Mouse (Mus musculus) cerebellum, adult 11-12 months (tissue): ENCODE results near the gene Snx8.

ENCODE experiments used
- DNase-seq: peaks from one replicate; pipeline ENCODE4 v3.0.0; 2022

The Snx8 gene

DNA sequence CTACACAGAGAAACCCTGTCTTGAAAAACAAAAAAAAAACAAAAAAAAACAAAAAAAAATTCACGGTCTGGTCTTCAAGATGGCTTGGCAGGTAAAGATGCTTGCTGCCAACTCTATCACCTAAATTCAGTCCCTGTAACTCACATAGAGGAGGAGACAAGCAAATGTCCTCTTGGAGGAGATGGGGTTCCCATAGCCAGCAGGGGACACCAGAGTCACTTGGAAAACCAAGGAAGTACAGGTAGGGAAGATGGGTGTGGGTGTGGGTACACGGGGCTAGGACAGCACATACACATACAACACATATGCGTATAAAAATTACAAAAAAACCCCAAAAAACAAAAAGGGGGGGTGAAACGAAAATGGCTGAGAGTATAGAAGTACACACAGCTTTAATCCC lies 46.2 kb downstream of the Snx8 start:
- no peak for DNase-seq

DNA sequence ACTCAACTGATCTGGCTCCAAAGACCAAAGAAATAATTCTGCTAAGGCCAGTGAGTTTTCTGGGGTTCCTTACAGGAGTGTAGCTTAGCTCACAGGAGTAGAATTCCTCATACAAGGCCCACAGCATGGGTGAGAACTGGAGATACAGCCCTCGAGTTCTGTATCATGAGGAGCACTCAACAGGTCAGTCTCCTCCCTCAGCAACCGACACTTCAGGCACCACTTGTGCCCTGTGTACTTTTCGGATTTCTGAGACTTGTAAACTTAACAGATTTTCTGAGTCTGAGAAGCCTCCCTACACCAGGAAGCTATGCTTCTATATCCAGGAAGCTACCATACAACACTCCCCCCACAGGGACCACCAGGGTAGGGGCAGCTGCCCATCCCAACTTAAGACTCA lies 49.2 kb downstream of the Snx8 start:
- DNase-seq, result no peak

DNA sequence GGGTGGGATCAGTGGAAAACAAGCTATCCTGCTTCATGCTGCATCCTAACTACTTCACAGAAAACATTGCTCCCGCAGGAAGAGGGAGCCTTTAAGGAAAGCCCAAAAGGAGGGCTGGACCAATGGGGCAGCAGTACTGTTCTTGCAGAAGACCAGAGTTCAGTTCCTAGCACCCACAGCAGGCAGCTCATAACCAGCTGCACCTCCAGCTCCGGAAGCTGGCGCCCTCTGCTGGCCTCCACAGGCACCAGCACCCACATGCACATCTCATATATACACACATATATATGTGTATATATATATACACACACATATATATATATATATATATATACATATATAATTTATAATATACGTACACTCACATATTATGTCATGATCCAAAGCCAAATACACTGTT lies 50.3 kb downstream of the Snx8 start:
- DNase-seq, result no peak

DNA sequence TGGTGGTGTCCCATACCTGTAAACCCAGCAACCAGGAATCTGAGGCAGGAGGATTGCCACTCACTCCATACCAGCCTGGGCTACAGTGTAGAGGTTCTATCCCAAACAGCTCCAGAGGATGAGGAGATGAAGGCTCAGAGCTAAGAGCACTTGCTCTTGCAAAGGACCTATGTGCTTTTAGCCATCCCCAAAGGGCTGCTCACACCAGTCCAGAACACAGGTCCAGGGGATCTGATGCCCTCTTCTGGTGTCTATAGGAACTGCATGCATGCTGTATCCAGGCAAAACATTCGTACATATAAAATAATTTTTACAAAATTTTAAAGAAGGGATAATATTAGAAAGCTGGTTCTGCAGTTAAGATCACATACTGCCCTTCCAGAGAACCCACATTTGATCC lies 52.4 kb downstream of the Snx8 start:
- DNase-seq, result no peak

DNA sequence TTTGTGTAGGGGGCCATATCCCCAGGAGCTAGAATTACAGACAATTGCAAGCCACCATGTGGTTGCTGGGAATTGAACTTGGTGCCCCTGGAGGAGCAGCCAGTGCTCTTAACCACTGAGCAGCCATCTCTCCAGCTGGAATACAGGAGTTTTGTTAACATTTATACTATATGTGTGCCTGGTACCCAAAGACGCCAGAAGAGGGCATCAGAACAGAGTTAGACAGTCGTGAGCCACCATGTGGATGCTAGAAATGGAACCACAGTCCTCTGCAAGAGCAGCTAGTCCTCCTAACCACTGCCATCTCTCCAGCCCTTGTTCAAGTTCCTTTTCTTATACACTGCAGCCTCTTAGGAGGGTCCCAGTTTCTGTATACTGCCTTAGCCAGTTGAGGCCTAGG lies 55.4 kb downstream of the Snx8 start:
- DNase-seq, result no peak

DNA sequence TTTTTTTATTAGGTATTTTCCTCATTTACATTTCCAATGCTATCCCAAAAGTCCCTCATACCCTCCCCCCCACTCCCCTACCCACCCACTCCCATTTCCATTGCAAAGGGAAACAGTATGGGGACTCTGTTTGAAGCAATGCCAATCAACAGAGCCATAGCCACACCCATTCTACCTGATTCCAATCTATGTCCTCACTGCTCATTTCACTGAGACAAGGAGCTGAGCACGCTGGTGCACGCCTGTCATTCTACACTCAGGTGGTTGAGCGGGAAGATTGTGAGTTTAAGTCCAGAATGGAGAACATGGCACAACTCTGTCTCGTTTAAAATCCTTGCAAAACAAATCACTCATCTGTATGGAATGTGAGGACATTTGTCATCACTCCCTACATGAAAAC lies 56.5 kb downstream of the Snx8 start:
- DNase-seq, result no peak

DNA sequence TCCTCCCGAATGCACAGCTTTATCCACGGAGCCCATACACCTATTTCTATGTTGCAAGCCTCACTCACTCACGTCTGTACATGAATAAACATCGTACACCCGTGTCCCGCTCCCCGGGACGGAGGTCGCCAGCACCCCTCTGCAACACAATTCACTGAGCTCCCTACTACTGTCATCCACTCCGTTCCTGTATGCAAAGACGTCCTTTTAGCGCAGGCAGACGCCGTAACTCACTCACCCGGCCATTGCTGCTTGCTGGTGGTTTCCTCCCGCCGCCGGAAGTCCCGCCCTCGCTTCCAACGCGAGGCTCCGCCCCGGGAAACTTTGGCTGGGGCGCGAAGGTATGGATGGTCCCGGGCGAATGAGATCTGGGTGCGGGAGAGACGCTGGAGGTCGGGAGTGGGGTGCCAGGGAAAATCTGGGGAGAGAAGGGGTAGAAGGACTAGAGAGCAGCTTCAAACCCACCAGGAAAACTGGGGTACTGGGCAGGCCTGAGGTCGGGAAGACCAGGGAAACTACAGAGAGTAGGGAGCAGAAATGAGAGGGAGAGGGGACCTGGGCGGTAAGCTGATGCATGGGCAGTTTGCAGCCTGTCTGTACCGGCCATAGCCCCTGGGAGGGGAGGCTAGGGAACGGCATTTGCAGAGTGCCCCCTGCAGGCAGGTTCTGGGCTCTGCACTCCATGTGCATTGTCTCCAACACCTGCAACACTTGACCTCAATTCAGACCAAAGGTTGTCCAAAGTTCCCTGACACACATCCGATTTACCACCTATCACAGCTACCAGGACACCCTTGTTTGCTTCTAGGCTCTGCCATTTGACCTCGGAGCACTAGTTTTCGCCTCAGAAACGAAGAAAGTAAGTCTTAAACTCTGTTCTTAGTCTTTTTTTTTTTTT lies 57.2 kb downstream of the Snx8 start, which contains the start of gene Mrm2:
Gene Mrm2 (minus strand): TSS at position 284 of the 898 bp plus-strand sequence.
- peak; percentile 71 for DNase-seq

DNA sequence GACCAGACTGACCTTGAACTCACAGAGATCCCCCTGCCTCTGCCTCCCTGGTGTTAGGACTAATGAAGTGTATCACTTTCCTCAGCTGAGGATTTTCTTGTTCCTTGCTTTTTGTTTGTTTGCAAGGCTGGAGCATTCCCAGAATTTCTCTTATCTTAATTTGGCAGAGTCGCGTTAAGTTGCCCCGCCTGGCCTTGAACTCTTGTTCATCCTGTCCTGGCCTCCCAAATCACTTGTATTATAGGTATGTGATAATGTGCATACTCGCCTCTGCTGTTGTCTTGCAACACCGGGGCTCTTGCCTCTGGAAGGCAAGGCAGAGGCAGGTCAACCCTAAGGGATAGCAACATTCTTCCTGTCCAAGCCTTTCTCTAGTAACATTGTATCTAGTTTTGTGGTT lies 65.0 kb downstream of the Snx8 start:
- no peak for DNase-seq

DNA sequence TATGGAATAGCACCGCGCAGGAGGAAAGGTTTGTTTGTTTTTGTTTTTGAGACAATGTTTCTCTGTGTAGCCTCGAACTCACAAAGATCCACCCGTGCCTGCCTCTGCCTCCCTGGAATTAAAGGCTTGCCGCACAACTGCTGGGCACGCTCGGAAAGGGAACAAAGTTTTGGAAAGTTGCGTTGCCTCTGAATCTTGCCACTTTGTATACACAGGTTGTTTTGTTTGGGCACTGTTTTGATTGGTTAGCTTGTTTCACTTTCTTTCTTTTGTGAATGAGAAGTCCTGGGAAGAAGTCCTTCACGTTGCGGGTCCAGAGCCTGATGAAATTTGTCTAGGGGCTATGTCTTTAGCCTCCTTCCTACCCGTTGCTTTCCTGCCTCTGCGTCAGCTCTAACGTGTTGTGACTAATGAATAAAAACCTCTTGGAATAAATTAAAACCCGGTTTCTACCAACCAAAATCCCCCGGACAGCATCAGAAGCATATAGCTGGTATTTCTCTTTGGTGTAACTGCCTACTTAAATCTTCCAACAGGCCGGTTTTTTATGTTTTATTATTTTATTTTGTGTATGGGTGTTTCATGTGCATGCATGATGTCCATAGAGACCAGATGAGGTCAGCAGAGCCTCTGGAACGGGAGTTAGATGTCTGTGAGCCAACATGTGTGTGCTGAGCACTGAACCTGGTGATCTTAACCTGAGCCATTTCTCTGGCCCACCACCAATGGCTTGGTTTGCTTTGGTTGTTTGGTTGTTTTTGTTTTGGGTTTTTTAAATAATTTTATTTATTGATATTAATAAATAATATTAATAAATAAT lies 67.1 kb downstream of the Snx8 start:
- no peak for DNase-seq

DNA sequence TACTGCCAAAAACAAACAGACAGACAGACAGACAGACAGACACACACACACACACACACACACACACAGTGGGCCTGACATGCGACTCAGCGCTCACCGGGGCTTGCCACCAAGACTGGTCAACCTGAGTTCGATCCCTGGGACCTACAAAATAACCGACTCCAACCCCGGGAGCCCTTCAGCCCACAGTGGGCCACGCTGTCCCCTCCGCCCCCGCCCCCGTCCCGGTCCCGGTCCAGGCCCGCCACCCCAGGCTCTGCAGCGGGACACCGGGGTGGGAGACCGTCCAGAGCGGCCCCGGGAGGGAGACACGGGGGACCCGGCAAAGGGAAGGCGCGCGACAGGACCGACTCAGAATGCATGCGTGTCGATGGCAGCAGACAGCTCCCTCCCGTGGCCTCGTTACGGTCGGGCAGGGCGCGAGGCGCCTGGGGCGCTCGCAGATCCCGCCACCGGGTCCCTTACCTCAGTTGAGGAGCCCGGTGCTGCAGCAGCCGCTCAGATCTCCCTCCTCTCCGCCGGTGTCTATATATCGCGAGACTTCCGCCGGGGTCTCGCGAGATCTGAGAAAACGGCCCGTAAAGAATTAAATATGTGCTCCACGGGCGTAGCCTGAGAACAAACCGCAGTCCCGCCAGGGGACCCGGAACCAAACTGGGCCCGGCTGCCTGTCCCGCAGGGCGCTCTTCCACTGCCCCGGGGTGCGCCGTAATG lies 67.9 kb downstream of the Snx8 start, which contains the start of the genes Mad1l1 and Nudt1:
Gene Mad1l1 (minus strand): TSS at position 511 of the 714 bp plus-strand sequence.
Gene Nudt1 (plus strand): TSS at position 615 of the 714 bp plus-strand sequence.
- DNase-seq, result peak; percentile 91

DNA sequence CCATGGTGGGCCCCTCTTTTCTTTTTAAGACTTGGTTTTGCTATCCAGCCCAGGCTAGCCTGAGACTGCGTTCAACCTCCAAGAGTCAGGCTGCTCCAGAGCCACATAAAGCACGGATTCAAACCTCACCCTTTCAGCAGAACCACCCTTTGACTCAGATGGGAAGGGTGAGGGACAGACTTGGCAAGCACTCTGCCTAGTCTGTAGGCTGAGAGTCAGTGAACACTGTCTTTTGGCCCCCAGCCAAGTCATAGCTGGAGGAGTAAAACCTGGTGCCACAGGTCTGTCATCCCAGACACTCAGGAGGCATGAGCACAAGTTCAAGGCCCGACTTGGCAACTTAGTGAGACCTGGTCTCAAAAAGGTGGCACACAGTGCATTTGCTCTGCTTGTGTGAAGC lies 72.3 kb downstream of the Snx8 start:
- no peak for DNase-seq

DNA sequence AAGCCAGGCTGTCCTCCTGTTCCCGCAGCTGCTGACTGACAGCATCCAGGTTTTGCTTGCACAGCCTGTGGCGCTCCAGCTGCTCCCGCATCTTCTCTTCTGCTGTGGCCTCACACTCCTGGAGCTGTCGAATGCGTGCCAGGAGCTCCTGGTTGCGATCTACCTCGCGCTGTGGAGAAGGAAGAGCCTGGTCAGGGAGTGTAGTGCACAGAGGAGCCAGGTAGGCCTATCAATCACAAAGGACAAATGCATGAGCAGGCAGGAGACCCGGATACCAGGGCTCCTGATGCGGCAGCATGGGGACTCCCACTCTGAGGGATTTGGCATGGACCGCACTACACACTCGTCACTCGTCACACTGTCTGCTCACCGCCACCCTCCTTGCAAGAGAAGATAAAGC lies 81.5 kb downstream of the Snx8 start:
- no peak for DNase-seq

DNA sequence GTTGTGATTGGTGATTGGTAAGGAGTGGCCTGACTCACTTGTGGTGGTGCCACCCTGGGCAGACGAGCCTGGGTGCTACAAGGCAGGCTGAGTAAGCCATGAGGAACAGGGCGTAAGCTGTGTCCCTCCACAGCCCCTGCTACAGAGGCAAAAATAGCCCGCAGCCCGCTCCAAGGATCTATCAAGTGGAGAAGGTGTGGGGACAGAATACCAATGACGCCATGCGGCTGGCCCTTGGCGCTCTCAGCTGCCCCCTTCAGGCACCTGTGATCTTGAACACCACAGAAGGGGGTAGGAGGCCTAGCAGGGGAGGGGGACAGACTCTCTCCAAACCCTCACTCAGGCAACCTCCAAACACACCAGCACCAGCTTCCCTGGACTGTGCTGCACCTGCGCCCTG lies 83.0 kb downstream of the Snx8 start:
- no peak for DNase-seq

DNA sequence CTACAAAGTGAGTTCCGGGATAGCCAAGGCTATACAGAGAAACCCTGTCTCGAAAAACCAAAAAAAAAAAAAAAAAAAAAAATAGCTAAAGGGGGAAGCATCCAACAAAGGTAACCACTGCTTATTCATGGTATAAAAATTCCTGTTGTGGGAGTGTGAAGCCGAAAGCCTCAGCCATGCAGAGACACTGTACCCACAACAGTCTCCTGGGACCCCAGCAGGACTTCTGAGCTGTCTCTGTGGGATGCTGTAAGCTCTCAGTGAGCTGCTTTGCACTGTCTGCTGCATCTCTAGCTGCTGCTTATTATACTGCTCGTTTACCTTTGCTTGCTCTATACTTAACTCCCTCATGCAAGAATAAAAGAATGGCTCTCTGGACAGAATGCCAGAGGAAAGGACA lies 90.8 kb downstream of the Snx8 start:
- no peak for DNase-seq

DNA sequence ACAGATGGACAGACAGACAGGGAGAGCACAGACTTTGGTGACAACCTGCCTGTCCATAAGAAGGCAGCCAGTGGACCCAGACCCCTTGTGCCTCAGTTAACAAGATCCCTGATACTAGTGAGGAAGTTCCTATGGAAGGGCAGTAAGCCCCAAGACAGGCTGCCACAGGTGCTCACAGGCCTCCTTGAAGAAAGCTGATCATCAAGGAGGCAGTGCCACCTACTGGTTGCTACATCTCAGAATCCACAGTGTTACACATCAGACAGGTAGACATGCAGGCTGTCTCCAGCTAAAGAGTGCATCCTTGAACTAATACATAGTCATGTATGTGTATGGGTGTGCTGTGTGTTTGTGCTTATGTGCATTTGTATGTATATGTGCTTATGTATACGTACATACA lies 96.9 kb downstream of the Snx8 start:
- DNase-seq, result peak; percentile 22
